Mouse (Mus musculus): ENCODE data around the gene Gm7030.
"Not testable (repeated sequence)": the region's sequence is repeated elsewhere in the genome, so short reads cannot be mapped to it uniquely, and the experiment has no call there.

The Gm7030 gene

DNA sequence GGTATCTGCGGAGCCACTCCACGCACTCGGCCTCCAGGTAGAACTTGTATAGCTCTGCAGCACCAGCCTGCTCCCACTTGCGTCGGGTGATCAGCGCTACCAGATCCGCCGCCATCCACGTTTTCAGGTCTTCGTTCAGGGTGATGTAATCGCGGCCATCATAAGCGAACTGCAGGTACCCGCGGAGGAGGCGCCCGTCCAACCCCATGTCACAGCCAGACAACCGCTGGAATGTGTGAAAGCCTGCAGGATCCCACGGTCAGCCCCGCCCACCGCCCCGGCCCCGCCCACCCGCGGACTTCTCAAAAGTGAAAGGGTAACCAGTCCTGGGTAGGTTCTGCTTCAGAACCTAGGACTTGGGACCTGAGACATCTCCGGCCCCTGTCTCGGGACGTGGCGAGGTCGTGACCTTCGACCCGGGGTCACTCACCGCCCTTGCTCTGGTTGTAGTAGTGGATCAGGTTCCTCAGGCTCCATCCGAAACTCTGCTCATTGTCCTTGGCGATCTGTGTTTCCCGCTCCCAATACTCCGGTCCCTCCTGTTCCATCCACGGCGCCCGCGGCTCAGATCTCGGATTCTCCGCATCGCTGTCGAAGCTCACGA, 45.9 kb downstream of the Gm7030 start:
- peak; percentile 14 for DNase-seq (ENCODE audit: extremely low read depth, insufficient read length, low spot score)

DNA sequence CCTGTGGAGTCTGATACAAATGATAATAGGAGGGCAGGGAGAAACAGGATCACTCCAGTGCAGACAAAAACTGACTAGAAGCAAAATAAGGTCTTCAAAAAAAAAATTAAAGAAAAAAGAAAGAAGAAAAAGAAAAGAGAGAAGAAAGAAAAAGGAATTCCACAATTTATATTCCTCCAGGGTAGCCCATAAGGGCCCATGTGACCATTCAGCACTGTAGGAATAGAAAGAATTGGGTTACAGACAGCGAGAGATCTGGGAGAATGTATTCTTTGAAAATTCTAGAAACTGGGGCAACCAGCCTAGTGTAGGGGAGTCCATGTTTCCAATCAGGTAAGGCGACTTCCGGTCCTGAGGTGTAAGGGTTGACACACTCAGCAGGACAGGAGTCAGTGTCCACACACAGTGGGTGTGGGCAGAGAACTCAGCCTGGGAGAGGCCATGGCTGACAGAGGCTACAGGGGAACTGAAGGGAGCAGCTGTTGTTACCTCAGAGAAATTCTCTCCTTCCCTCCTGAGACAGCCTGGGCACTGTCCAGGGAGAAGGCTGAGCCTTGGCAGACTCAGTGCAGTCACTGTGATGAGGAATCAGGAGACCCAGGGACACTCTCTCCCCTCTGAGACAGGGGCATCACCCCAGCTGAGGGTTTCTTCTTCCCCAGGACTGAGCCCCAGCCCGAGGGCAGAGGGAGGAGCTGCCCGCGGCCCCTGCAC, 46.5 kb downstream of the Gm7030 start:
- not testable (repeated sequence) for DNase-seq (ENCODE audit: extremely low read depth, insufficient read length, low spot score)

DNA sequence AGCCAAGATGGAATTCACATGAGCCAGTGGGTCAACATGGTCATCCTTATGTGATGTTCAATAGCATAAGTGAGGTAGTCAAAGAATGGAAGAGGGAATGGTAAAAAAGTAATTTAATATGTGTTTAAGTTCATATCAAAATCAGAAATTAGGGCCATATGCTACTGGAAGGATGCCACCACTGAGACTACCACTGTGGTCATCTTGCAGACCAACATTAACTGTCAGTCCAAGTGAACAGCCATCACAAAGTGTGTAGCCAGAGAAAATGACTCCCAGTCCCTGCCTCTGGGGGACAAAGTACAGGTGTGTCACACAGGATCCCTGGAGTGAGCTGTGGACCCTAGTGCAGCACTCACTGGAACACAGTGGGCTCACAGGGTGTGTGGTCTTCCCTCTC, 47.3 kb downstream of the Gm7030 start:
- not testable (repeated sequence) for DNase-seq (ENCODE audit: extremely low read depth, insufficient read length, low spot score)

GRCm38 (mm10) chr17:36060829-36061228, 68.4 kb downstream of the Gm7030 start:
- DNase-seq (ENCODE audit: extremely low read depth, insufficient read length, low spot score): peak; percentile 41
